Mouse (Mus musculus) embryo, embryonic 11.5 days (tissue): ENCODE data around the gene Mfsd2a.

Source experiments
- DNase-seq: peaks from one replicate; pipeline ENCODE4 v3.0.0-alpha.2; 2012; ENCODE audit warnings: low read depth, low spot score

Gene Mfsd2a

GRCm38 (mm10) chr4:122978850-122979249 is 17.9 kb upstream of the Mfsd2a start:
- no peak for DNase-seq

DNA sequence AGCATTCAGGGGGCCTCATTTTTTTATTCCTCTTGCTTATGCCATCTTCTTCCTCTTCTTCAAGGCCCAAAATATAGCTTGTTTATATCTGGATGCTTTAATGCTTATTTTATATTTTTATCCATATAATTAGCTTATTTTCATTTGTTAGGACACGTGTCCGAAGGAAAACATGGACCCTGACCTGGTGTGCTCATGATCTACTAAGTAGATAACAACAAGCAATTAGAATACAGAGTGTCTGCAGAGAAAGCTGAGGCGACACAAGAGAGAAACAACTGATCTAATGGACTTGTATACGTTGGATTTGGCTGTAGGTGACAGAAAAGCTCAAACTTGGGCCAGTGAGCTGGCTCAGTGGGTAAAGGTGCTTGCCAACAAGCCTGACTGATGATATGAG is 15.9 kb upstream of the Mfsd2a start:
- DNase-seq, result no peak

- no peak for DNase-seq
These were observed 14.1 kb upstream of the Mfsd2a start for GRCm38 (mm10) chr4:122974976-122975520.

- DNase-seq, result no peak
These were observed 11.1 kb upstream of the Mfsd2a start for GRCm38 (mm10) chr4:122972056-122972455.

DNA sequence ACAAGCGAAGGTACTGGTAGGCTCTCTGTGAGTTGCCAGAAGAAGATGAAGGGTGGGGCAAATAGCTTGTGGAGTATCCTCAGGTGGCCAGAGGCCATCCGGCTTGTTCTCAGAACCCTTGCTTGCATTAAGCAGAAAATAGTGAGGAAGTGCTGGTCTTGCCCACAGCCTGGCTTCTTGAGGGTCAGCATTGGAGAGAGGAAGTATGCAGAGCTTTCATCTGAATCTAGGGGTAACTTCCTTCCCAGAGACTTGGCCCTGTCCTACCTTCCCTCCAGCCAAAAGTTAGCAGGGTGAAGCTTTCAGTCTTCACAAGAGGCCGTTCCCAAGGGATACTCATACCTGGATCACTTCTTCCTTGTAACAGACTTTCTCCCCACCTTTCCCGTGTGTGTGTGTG is 10.7 kb upstream of the Mfsd2a start:
- DNase-seq, result no peak

DNA sequence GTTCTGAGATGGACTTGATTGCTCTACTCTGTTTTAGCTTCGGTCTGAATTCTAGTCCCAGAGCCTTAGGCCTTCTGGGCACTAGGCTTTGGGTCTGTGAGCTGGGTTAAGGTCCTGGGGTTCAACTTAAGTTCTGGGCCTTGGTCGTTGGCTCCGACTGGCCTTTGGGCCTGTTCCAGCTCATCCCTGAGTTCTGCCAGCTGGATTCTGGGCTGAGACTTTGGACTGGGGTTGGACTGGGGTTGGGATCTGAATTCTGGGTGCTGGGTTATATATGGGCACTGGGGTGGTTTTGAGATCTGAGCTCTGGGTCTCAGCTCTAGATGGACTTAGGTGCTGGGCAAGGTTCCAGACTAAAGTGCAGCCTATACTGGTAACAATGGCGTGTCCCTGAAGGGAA is 10.2 kb upstream of the Mfsd2a start:
- DNase-seq, result no peak

DNA sequence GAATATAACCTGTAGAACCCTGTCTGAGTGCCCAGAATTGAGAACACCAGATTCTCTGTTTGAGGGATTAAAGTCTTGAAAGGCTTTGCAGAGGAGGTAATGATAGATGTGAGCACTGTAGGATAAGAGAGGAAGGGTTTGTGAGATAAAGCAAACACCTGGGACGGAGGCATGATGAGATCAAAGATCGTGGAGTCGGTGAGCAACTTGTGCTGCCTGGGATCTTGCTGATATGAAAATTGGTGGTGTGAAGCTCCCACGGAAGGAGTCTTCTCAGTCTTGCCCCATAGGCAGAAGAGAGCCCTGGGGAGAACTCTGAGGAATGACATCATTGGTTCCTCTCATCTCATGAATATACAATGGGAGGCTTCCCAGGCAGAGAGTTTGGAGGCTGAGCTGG is 7.1 kb upstream of the Mfsd2a start:
- DNase-seq, result no peak

- DNase-seq, result no peak
These were observed 1.8 kb upstream of the Mfsd2a start for GRCm38 (mm10) chr4:122962751-122963150.

GRCm38 (mm10) chr4:122961589-122961988 is 601 bp upstream of the Mfsd2a start:
- no peak for DNase-seq

GRCm38 (mm10) chr4:122960321-122961099 is 478 bp downstream of the Mfsd2a start:
- DNase-seq, result no peak

DNA sequence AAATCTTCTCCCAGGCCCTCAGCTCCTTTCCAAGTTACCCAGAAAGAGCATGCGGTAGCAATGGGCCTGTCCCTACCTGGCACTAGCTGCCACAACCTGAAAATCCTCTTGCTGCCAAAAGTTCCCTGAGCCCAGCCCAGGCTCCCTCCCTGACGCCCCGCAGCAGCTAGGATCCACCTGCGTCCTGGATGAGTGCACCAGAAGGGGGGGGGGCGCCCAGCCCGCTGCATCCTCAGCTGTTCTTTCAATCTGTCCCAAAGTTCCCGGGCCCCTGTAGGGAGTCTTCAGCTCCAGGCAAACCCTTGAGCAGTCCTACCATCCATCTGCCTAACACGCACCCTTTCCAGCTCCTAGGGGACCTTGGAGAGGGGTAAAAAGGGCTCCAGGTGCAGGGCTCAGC is 1.2 kb downstream of the Mfsd2a start:
- DNase-seq, result no peak

GRCm38 (mm10) chr4:122958491-122959031 is 2.4 kb downstream of the Mfsd2a start:
- DNase-seq, result no peak

- no peak for DNase-seq
These were observed 4.7 kb downstream of the Mfsd2a start for GRCm38 (mm10) chr4:122956301-122956700.

DNA sequence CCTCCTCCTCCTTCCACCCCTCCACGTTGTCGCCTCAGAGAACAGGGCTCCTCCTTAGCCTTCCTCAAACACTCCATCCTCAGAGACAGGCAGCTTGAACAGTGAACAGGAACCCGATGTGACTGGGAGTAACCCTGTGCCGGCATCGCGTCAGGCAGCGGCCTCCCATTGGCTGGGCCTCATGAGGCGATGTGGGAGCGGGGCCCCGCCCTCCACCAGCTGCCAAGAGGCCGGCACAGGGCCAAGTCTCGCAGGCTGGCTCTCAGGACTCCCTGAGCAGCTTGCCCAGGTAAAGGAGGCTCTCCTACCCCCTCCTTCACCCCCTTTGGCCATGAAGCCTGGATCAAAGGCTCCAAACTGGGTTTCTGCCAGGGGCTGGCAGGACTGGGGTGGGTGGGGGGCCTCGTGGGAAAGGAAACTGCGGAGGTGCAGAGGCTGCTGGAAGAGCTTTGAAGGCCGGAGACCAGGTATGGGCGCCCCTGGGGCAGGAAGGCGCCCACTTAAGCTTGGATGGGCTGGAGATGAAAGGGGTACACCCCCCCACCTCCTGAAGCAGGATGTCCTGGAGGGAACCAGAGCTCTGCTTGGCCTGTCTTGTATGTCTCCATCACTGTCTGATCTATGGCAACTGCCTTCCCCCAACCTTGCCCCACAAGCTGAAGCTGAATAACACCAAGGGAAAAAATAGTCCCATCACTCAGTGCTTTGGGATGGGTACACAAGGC is 5.4 kb downstream of the Mfsd2a start:
- peak; percentile 73 for DNase-seq

DNA sequence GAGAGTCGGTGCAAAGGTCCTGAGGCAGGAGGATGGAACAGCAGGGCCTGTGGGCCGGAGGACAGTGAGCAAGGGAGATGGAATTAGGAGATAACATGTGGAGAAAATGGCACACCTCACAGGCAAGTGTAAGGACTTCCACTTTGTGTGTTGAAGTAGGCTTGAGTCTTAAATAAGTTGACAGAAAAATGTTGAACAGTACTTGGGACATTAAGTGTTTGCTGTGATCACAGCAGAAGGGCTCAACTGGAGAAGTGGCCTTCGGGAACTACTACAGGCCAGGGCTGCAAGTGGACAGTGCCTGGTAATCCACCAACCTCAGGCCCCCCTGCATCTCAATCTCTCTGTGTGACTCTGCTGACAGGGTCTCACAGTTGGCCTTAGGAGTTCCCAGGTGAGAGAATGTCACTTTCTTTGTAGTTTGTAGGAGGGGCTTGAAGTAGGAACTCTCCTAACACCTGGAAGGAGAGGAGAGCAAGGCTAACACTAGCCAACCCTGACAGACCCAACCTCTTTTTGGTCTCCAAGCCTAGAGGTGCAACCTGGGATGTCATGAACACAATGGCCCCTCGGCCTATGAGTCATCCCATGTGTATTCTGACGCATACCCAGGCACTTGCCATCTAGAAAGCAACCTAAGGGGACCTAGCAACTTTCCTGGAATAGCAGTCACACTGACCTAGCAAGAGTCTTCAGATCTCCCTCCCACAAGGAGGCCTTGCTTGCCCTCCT is 6.1 kb downstream of the Mfsd2a start:
- DNase-seq, result no peak

DNA sequence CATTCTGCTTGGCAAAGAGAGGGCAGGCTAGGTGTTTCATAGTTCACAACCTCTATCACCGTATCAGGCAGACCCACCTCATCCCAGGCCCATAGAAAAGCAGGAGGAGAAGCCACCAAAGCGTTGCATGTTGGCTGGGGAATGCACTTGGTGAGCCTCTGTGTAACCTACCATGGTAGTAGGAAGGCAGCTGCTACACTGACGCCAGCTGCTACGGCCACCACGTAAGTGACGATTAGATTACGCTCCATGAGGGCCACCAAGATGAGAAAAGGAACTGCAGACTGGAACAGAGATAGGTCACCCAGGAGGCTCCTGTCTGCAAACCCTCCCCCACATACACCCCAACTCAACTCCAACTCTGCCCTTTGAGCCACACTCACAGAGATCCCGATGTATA is 11.9 kb downstream of the Mfsd2a start:
- DNase-seq, result no peak

DNA sequence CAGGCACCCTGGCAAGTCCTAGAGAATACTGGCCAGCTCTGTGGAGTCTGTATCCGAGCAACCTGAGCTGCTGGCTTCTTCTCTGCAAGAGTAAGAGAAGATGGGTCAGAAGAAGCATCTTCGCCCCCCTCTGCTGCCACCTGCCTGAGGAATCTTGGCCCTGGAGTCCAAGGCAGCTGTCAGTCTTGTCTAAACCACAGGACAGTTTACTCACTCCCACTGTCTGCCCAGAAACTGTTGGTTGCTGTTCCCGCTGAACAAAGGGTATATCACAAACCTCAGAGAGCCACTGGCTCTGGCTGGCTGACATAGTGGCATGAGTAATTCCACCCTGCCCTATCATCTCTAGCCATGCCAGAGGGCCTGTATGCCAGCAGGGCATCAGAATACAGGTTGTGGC is 13.8 kb downstream of the Mfsd2a start:
- no peak for DNase-seq

DNA sequence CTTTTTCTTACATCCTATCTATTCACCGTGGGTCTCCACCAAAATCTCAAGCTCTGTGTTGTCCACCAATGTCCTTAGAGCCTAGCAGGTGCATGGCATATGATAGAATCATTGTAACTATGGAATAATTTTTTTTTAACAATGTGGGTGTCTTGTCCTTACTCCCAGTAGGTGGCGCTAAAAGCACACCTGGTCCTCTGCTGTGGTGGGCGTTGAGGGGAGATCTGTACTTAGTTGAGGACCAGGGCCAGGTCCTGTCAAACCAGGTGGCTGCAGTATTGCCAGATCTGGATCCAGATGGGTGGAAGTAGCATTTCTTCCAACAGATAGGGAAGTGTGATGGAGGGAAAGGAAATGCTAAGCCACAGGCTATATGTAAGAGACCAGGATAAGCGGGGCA is 16.6 kb downstream of the Mfsd2a start:
- DNase-seq, result no peak

- no peak for DNase-seq
These were observed 21.8 kb downstream of the Mfsd2a start for GRCm38 (mm10) chr4:122939048-122939796.

DNA sequence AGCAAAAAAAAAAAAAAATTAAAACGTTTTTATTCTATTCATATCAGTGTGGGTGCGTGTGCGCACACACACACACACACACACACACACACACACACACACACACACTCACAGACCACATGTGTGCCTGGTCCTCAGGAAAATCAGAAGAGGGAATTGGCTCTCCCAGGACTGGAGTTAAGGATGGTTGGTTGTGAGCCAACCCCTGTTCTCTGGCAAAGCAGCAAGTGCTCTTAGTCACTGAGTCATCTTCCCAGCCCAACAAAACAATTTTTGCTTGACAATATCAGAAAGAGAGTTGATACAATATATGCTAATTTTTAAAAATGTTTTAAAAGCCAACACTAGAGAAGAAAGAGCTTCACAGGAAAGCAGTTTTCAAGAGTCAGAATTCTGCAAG is 23.5 kb downstream of the Mfsd2a start:
- no peak for DNase-seq

DNA sequence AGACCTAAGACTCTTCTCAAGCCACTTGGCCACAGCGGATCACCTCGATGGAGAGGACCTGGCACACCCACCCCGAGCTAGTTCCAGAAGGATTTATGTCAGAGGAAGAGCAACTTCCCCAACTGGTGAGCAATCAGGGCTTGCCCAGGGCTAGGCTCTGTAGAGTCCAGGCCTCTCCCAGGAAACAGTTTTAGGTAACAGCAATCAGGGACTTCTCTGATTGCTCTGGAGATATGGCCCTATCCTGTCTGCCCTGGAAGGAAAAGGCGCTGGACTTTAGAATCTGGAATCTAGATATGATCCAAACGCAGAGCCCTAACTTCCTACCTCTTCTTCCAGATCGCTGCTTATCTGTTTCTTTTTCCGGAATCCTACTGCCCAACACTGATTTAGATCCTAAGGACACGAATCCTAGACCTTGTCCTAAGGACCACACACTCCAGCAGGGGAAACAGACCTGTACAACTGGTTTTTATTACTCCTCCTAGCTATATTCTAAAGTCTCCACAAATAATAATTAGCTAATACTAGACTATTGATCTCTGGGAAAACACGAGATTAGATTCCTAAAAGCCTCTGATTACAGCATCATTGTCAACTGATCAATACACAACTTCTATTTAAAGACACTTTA is 25.4 kb downstream of the Mfsd2a start:
- no peak for DNase-seq
